ENCODE assay signal across 10 mouse cellular contexts in genomic region chr12:104858732-104859131, GRCm38 (mm10). TPM values are rescaled to one million over a fixed set of nuclear protein-coding genes. Genes with fewer than 3 reads are reported as not detected.
DNase-seq lines count a peak whose midpoint lies in the region; ATAC-seq and TF ChIP-seq lines count a peak whose summit lies in the region.
"Had no signal": no experiment of that assay in that cellular context is flagged by ENCODE, and none has a peak within 500 bp of the region (broad histone marks: within the 10 kb centered on the region; RNA-seq: fewer than 3 reads in every experiment).

No protein-coding gene starts in this region.

- H3K27ac ChIP-seq in layer of hippocampus, adult 2 months: peak overlapping the region; percentile 97
- H3K27ac ChIP-seq in forebrain, embryonic 16.5 days (ENCODE audit: low read length): peak overlapping the region; percentile 61
- H3K27ac ChIP-seq: lung, embryonic 15.5 days had no signal

- peaks cover 10% of the 10 kb centered on the region for H3K4me1 ChIP-seq in forebrain, embryonic 16.5 days (replicated peaks; ENCODE audit: control insufficient read depth, insufficient read depth, low read length)

- H3K9me3 ChIP-seq in forebrain, embryonic 16.5 days (ENCODE audit: control insufficient read depth, low read length): no peaks in the 10 kb centered on the region
- H3K9me3 ChIP-seq: lung, embryonic 15.5 days had no signal

- H3K9ac ChIP-seq in forebrain, embryonic 16.5 days (replicated peaks; ENCODE audit: low read depth, low read length): 0 out of 2 replicates have a peak overlapping the region, but pooled peaks have one; percentile 8
- H3K9ac ChIP-seq: lung, embryonic 15.5 days had no signal

- TF ChIP-seq CTCF in layer of hippocampus, adult 2 months (conservative IDR thresholded peaks at IDR 0.05): no peak

- no peak overlapping the region; the same call in 1 of the 2 replicates for H3K4me3 ChIP-seq in layer of hippocampus, adult 2 months
- no peak overlapping the region for H3K4me3 ChIP-seq in forebrain, embryonic 16.5 days (replicated peaks; ENCODE audit: low read length)
- H3K4me3 ChIP-seq: lung, embryonic 15.5 days had no signal

- 61% methylated on average over 5 of the region's 5 CpGs for WGBS in forebrain, embryonic 16.5 days

- H3K4me2 ChIP-seq in forebrain, embryonic 16.5 days (ENCODE audit: low read length): no peak overlapping the region
- H3K4me2 ChIP-seq: lung, embryonic 15.5 days had no signal

- no peaks in the 10 kb centered on the region for H3K36me3 ChIP-seq in forebrain, embryonic 16.5 days (ENCODE audit: control insufficient read depth, insufficient read depth)
- H3K36me3 ChIP-seq: lung, embryonic 15.5 days had no signal

- no peaks in the 10 kb centered on the region for H3K27me3 ChIP-seq in forebrain, embryonic 16.5 days (replicated peaks; ENCODE audit: control insufficient read depth, insufficient read depth, low read length)
- H3K27me3 ChIP-seq: lung, embryonic 15.5 days had no signal

- ATAC-seq in forebrain, embryonic 16.5 days: no peak
- no peak for ATAC-seq in megakaryocyte, adult 5-6 weeks (ENCODE audit: poor library complexity, severe bottlenecking)

- peak; percentile 53 to 60 for DNase-seq in cerebellum, postnatal 10 days
- no peak for DNase-seq in cerebellum, adult 9-11 months
- DNase-seq in layer of hippocampus, adult 2 months (ENCODE audit: low spot score in 2 of 2): no peak
- DNase-seq in layer of hippocampus, adult 11-12 months (ENCODE audit: low spot score): no peak
- peak; percentile 18 for DNase-seq in adrenal gland, postnatal 25 days
- no peak for DNase-seq in urinary bladder, postnatal 25 days (ENCODE audit: low spot score)
- DNase-seq: retina, postnatal 1 day had no signal

RNA-seq across cellular contexts. Expression of gene Clmn, which starts 6.1 kb away (rescaled TPM):
- total RNA-seq in layer of hippocampus, adult 2 months (2021): 100 to 1,000 TPM; 103 to 108 TPM
- total RNA-seq in adrenal gland, postnatal 25 days (2021): 8.5 and 12.4 TPM in 2 replicates
- 0.71 and 0.84 TPM in 2 replicates for polyA plus RNA-seq in forebrain, embryonic 16.5 days (2015; fragmentation: Nextera tagmentation; extraction: Ambion mirVana)
- total RNA-seq in megakaryocyte, adult 5-6 weeks (2015): 0.22 and 0.46 TPM in 2 replicates
- total RNA-seq in megakaryocyte, adult 5-6 weeks (2017): 0.04 TPM in 1 of 2 replicates, not detected in the other

Comparison
In these comparisons a context has a peak if more than half of its experiments do, and no peak if none do; other contexts are left out.
1. DNase-seq: peak in cerebellum, postnatal 10 days (2 of 2) and adrenal gland, postnatal 25 days (single experiment); none in cerebellum, adult 9-11 months (single experiment), layer of hippocampus, adult 2 months (0 of 2), layer of hippocampus, adult 11-12 months (single experiment) and urinary bladder, postnatal 25 days (single experiment).